Mouse (Mus musculus) retina, postnatal 1 day (tissue): ENCODE measurements around the gene Gm21970.

Experiments
- DNase-seq: peaks from one replicate; pipeline ENCODE4 v3.0.0-alpha.2; 2012

Gene Gm21970

DNA sequence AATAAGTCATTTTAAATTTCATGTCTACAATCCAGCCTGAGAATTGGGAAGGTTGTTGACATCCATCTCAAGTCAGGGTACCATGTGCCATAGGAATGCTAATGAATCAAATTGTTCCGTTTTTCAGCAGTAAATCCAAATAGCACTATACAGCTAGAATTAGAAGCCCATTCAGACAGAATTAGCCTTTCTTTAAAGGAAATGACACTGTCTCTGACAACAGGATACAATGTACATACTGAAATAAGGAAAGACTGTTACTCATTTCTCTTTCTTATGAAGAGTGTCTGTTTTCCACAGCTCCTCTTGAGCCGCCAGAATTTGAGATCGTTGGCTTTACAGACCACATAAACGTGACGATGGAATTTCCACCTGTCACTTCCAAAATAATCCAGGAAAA lies at the start of gene Gm21970:
Gm21970 (plus strand) TSS at position 301 of the 400 bp plus-strand sequence.
- no peak for DNase-seq

DNA sequence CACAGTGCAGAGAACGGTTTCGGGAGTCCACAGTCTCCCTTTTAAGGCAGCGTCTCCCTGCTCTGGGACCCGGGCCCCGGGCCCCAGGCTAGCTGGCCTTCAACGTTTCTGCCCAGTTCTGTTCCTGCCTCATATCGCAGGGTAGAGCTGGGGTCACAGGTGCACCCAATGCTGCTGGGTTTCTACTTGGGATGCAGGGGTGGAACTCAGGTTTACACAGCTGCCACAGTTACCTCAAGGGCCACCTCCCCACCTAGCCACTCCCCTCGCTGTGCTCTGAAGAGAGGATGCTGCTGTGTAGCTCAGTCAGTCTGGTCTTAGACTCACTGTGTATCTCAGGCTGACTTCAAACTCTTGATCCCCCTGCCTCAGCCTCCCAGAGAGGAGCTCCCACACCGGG lies 45.0 kb upstream of the Gm21970 start:
- DNase-seq, result no peak

DNA sequence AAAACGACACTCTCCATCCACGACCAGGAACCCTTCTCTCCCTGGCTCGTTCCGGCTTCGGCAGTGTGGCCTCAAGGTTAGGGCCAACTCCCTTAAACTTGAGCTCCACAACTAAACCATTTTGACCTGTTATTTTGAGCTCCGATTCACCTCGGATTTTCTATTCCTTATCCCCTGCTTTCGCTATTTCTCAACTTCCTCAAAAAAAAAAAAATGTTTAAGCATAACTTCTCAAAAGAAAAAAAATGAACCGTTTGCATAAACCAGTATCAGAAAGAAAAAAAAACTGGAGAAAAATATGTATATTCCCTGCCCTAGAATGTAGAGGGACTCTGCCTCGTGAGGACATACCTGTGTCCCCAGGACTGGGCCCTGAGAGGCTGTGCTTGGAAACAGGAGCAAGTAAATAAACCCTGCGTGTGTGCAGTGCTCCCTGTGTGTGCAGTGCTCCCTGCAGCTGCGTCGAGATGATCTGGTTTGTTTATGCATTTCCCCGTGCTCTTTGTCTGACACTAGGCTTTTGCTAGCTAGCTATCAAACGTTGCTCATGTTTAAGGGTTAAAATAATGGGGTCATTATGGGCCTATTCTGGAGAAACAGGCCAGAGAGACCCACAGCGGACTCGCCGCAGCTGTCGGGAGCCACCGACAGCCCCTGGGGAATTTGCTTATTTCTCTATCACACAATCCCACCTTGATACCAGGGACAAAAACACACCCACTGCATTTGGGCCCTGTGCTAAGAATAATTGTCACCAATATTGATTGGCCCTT lies 43.8 kb upstream of the Gm21970 start:
- no peak for DNase-seq

DNA sequence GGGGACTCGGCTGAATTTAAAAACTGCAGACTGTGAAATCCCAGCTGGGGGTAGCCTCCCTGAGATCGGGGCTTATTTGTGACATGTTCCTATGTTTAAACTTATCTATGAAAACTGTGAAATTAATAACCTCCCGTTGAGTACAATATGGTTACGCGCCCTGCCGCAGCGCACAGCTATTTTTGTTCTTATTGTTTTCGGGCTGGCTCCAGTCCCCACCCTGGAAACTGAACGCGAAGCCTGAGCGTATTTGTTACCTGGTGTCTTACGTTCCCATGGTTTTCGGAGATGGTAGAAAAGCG lies 43.3 kb upstream of the Gm21970 start:
- DNase-seq, result no peak

DNA sequence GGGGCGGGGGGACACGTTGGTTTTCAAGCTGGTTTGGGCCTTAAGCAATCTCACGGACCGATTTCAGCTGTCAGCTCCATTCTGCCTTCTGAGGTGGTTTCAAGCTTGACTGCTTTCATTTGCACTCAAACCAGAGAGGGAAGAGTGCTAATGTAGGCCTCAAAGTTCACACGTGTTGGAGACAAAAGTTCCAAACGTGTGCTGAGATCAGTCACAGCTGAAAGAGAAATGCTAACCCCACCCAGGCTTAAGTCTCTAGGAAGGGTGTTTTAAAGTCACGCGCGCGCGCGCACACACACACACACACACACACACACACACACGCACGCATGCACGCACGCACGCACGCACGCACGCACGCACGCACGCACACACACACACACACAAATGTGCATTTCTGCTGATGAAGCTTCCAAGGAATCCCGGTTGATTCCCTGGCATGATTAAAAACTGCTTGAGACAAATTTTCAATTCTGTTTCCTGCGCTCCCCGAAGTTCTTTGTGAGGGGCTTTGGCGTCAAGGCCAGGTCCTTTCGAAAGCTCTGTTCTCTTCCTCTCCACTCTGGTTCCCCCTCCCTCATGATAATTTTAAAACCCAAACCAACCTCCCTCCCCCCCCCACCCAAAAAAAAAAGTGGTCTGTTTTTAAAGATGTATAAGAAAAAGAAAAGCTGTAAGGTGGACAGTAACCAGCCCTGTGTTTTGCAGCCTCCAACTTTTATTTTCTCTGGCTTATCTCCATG lies 42.8 kb upstream of the Gm21970 start:
- peak; percentile 53 for DNase-seq

DNA sequence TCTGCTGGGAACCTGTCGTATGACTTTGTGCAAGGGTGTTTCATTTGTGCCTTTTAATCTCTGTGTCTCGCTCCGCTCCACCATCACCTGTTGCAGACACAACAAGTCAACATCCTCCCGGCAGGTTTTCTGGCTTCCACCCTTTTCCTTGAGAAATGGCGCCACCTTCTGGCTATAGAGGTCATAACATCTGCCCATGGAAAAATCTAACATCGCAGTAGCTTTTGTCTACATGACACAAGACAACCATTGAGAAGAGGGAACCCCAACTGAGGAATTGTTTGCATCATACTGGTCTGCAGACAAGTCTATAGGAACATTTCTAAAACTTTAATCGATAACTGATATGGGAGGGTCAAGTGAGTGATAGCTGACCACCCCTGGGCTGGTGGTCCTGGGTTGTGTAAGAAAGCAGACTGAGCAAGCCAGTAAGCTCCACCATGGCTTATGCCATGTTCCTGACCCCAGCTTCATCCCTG lies 39.4 kb upstream of the Gm21970 start:
- peak; percentile 91 for DNase-seq

DNA sequence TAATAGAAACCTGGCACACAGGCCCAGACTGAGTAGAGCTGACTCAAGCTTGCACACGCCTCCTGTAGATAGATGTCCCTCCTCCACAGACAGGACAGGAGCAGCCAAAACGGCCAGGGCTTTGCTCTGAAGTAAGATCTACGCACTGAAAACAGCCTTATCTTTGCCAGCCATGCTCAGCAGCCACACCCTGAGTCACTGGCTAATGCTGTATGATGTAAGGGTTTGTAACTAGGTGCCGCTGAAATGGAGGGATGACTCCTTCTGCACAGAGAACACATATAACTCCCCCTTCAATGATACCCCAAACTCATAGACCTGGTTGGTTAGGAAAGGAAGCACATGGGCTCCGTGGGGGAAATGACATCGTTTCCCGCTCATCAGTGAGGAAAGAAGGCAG lies 38.8 kb upstream of the Gm21970 start:
- DNase-seq, result no peak

DNA sequence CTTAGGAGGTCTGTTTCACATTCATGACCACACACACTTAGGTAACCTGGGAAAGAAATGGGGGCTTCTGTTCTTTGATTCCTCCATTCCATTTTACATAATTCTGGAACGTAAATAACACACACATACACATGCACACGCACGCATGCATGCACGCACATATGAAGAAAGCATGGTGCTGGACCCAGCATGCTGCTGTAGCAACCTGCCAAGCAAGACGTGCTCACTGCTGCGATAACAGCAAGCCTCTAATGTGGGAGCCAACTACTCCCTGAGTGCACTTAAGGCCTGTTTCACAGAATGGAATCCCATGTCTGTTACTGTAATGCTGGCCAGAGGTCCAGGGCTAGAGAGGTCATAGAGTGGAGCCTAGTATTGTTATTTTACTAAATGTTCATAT lies 38.3 kb upstream of the Gm21970 start:
- DNase-seq, result no peak

DNA sequence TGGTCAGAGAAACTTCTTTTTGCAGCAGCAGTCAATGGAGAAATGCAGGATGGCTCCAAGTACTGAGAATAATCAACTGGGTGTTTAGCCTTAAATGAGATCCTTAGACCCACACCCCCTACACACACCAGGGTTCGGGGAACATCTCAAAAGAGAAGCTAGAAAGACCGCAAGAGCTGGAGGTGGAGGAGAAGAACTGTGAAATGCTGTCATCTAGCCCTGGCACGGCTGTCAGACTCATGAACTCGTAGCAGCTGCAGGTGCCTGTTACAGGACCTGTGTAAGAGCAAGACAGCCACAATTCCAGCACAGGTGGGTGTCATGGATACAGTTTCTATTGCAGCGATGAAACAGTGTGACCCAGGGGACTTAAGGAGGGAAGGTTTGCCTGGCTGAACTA lies 37.9 kb upstream of the Gm21970 start:
- no peak for DNase-seq

DNA sequence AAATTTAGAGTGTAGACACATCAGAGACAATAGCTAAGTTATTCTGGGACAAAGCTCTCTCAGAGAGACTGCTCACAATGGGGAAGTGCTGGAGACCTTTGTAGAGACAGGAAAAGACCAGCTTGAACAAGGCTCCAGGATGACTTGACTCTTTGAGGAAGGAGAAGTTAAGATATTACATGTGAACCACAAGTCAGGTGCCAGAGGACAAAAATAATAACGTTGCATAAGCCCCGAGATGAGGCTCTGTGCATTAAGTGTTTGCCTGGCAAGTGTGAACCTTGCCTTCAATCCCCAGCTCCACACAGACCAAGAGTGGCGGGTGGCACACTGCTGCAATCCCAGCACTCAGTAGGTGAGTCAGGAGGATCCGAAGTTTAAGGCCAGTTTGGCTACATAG lies 36.9 kb upstream of the Gm21970 start:
- no peak for DNase-seq

DNA sequence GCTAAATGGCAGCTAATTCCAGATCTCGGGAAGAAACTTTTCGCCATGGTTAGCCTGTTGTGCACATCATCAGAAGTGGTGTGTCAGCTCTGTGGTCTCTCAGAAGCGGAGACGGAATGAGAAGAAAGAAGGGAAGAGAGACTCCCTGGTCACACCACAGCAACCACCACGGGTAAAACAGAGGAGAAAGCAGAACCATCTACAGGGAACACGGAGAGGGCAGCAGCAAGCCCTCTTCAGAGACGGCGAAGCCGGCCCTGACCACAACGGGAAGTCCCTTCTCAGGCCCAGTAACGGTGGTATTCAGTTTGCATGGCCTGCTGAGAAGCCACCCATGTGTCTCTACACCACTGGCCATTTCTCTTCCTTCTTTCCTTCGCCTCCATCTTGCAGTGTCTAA lies 36.4 kb upstream of the Gm21970 start:
- DNase-seq, result no peak

DNA sequence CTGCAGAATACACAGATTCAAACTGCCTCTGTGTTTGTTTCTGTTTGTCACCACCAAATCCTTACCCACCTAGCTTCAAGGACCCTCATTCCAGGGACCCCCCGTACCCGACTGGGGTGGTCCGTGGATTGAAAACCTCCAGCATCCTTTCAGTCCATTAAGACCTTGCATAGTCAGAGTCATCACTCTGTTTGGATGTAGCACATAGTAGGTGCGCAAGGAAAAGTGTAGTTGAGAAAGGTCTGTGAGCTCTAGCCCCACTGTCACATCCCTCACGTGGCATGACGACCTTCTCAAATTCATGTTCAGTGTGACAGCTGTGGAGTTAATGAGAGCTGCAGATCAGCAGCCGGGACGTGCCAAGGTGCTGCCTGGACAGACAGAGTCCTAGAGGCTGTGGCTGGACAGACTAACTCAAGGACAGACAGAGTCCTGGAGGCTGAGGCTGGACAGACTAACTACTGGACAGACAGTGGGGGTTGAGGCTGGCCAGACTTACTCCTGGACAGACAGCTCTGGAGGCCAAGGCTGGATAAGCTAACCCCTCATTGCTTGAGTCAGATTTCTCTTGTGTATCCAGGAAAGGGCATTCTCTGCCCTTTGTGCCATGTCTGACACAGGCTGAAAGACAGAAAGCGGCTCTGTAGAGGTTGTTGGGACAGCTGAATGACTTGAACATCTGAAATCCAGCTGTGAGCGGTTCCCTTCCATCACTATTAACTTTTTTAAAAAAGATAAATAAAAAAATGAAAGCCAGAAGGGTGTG lies 34.6 kb upstream of the Gm21970 start:
- DNase-seq, result no peak

DNA sequence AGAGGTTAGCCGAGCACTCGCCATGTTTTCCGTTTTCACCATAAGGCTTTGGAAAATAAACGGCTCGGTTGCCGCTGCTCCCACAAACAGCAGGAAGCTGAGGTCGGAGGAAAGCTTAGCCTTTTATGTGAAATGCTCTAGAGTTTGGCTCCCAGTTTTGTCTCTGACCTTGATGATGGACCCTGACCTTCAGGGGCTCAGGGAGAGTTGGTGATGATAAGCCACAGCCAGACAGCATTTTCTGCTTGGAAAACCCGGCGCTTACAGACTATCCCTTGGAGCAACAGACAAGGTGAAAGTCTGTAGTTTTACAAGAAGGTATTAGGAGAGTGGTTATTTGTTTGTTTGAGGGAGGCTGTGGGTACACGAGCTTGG lies 34.0 kb upstream of the Gm21970 start:
- no peak for DNase-seq

DNA sequence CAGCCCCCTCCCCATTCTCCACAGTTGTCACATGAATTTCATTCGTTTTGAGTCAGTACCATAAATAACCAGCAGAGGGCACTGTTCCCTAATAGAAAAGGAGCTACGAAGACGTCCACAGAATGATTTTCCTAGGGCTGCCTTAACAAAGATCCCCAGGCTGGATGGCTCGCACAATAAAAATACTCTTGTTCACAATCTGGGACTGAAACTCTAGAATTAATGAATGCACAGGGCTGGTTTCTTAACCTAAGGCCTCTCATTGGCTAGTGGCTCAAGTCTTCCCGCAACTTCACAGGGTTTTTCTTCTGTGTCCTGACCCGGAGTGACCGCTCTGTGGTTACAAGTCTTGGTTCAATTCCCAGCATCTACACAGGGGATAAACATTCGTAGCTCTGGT lies 33.0 kb upstream of the Gm21970 start:
- peak; percentile 90 for DNase-seq

DNA sequence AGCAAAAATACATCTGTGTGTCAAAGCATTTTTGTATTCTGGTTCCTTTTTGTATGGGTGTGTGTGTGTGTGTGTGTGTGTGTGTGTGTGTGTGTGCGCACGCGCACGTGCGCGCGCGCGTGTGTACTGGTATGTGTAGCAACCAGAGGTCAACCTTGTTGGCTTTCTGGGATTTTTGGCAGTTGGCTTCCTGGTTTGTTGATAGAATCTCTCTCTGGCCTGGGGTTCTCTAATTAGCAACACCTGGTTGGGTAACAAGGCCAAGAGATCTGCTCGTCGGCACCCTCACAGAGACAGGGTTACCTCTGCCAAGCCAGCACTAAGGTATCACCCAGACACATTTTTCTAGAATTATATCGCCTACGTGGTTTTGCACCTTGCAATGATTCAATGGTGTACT lies 32.0 kb upstream of the Gm21970 start:
- no peak for DNase-seq

DNA sequence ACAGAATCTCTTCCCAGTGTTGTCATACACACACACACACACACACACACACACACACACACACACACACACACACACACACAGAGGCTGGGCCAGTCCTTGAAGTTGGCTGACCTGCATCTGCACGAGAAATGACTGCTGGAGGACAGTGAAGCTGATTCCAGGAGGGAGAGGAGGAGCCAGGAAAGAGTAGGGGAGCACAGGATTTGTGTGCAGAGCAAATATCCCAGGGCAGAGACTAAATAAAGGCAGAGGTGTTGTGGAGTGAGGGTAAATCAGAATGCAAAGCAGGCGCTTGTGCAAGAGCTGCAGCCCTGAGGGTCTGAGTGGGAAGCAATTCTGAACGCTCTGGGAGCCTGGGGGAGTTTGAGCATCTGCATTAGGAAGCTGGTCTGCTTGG lies 31.4 kb upstream of the Gm21970 start:
- no peak for DNase-seq

DNA sequence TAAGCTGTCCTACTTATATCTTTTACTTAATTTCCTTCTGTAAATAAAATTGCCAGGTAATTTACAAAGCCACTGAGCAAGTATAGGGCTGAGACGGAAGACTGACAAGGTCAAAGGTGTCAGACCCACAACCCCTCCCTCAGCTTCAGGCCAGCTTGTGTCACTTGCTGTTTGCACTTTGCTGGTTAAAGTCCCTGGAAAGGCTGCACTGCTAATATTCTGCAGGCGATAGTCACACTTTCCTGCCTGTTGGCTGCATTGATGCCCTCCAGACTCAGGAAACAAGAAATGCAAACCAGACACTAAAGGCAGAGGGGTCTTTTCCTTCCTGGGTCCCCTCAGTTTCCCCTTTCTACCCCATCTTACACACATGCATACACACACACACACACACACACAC lies 29.5 kb upstream of the Gm21970 start:
- DNase-seq, result no peak

DNA sequence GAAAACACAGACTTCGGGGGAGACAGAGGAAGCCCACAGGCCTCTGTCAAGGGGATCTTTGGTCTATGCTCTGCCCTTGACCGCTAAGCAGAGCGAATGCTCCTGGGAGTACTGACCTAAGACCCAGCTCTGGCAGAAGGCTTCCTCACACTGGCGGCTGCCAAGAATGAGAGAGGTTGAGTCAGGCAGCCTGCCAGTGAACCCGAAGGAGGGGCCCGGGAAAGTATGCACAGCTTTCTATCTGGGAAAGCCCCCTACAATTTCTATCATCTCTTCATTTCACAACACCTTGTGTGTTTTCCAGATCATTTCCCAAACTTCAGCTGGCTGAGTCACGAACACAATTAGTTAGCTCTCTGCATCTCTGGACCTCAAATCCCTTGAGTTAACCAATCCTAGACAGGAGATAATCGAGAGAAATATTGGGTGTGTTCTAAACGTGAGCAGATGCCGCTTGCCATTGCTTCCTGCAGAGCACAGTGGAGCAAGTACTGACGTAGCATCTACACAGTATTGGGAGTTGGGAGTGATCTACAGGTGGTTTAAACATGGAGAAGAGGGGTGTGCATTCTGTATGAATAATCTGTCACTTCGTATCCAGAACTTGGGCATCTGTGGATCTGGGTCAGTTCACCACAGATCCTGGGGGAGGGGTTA lies 28.8 kb upstream of the Gm21970 start:
- peak; percentile 38 for DNase-seq

DNA sequence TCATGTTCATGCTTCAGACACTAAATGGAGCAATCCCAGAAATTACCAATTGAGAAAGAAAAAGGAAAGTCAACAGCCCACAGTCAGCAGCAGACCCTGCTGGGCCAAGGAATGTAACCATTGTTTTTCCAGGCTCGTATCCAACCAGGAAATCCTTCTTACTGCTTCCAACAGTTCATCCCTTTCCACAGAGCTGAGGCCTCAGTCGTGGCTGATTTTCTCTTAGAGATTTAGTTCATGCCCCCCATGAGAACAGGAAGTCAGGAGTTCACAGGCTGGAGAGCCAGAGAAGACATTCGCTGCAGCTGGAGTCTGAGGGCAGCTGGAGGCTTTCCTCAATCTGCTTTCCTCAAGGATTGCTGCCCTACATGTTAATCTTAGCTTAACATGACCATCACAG lies 28.0 kb upstream of the Gm21970 start:
- DNase-seq, result no peak

DNA sequence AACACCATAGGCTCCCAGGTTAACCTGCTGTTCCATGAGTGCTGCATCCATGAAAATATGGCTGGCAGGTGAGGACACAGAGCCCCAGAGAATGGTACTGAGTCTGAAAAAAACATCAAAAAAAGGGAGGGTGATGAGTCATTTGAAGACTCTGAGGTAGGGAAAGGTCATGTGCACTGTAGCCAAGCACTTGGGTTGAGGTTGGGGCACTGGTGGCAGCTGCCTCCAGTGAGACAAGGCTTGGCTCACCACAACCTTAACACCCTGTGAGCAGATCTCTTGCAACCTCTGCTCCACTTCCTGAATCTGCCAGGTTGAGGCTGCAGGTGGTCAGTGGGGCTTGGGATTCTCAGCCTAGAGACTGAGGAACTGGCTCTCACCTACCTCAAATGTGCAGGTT lies 25.0 kb upstream of the Gm21970 start:
- no peak for DNase-seq

DNA sequence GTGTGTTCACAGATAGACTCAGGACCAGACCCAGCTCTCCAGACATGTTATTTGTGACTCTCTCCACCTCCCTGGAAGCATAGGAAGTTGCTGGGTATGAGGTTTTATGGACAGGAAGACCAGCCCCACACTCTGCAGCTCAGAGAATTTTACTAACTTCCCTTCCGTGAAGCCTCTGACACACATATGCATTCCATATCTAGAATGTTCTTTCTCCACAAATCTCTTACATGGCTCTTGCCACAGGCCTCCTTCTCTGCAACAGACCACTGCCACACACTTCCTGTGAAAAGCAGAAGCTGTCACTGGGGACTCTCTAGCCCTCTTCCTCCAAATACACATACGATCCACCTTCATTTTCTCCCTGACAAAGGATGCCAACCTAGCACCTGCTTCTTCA lies 24.5 kb upstream of the Gm21970 start:
- no peak for DNase-seq

DNA sequence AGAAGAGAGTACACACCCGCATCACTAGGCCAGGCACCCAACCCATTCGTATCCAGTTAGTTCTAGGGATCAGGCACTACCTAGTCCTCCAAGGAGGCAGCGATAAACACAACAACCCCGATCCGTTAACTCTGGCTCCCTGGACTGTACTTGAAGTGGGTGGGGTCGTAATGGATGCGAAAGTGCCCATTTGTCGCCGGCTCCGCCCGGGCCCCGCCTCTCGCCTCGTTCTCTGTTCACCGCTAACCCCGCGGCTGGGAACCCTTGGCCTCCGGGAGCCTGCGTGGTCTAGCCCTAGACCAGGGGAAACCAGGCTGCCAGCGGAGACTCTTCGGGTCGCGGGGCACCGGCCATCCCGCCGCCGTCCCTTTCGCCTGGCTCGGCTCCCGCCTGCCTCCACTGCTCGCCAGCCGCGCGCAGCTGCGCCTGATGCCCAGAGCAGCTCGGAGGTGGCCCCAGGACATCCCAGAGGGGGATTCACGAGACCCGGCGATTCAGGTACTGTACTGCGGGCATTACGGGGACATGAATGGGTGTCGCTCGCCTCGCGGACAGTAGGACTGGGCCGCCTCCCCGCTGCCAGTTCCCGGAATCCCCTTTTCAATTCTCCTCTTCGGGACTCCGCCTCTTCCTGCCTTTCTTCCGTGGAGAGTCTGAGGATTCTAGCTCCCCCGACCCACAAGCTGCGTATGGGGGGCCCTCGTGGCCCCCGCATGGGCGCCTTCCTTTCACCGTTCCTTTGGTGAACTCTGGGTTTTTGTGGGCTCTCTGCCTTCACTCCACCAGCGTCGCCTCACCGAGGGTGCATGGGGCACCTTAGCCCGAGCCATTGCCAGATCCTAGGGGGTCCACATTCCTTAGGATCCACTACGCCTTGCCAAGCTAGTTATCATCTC lies 18.7 kb upstream of the Gm21970 start, which contains the start of gene Ifnar2:
Ifnar2 (plus strand) TSS at position 207 of the 896 bp plus-strand sequence.
- DNase-seq, result peak; percentile 89
